Mouse (Mus musculus) kidney, postnatal 0 days (tissue): ENCODE measurements around the gene Hoxb8. TPM values are rescaled to one million over a fixed set of nuclear protein-coding genes. Genes with fewer than 3 reads are reported as not detected.

Source experiments
- ATAC-seq: fragments of 200-750 bp; cut with Nextera tagmentation; replicated peaks from 2 replicates; pipeline ENCODE4 v1.8.0; 2017; ENCODE audit warnings: low read depth, moderate number of reproducible peaks, moderate TSS enrichment, moderate library complexity; ENCODE audit not compliant: low FRiP score
- DNase-seq: peaks from one replicate; pipeline ENCODE4 v3.0.0-alpha.2; 2016; ENCODE audit warnings: low spot score
- H3K27ac ChIP-seq: fragments of 300-500 bp; sonication (generic); 2 replicates; pipeline ENCODE4 v1.5.1; 2014; ENCODE audit warnings: mild to moderate bottlenecking
- H3K27me3 ChIP-seq: fragments of 300-500 bp; sonication (generic); 2 replicates; pipeline ENCODE4 v1.6.1; 2014; ENCODE audit warnings: low read length, mixed read lengths; ENCODE audit not compliant: insufficient read depth
- H3K36me3 ChIP-seq: fragments of 300-500 bp; sonication (generic); 2 replicates; pipeline ENCODE4 v1.6.1; 2014; ENCODE audit warnings: low read length, mixed read lengths; ENCODE audit not compliant: insufficient read depth
- H3K4me1 ChIP-seq: fragments of 300-500 bp; sonication (generic); replicated peaks from 2 replicates; pipeline ENCODE4 v1.6.1; 2014; ENCODE audit warnings: antibody characterized with exemption, low read length, mixed read lengths; ENCODE audit not compliant: insufficient read depth
- H3K4me2 ChIP-seq: fragments of 300-500 bp; sonication (generic); 2 replicates; pipeline ENCODE4 v1.6.1; 2014; ENCODE audit warnings: mild to moderate bottlenecking, low read length, moderate library complexity, mixed read lengths
- H3K4me3 ChIP-seq: fragments of 300-500 bp; sonication (generic); replicated peaks from 2 replicates; pipeline ENCODE4 v1.5.1; 2014; ENCODE audit warnings: low read depth, low read length
- H3K9ac ChIP-seq: fragments of 300-500 bp; sonication (generic); 2 replicates; pipeline ENCODE4 v1.6.1; 2014; ENCODE audit warnings: low read depth, low read length
- H3K9me3 ChIP-seq: fragments of 300-500 bp; sonication (generic); replicated peaks from 2 replicates; pipeline ENCODE4 v1.6.1; 2016; ENCODE audit warnings: low read length, inconsistent platforms, mixed read lengths
- CTCF ChIP-seq: IDR thresholded peaks from 2 replicates; pipeline ENCODE4 v1.5.1; 2016; ENCODE audit warnings: antibody characterized with exemption, low read depth, mild to moderate bottlenecking, moderate library complexity
- WGBS: fragments of 180-500 bp; shearing (Covaris S2); extraction: QIAGEN DNeasy Blood & Tissue Kit; methylation state at CpG from one replicate; pipeline ENCODE4 v1.1.7; 2014; 5-methylcytosine and 5-hydroxymethylcytosine counted together
- polyA plus RNA-seq: library from polyadenylated mRNA; unstranded; fragments of >200 nt; fragmentation: Nextera tagmentation; extraction: Ambion mirVana; gene quantifications from 2 replicates; pipeline ENCODE4 v1.2.1, GENCODE M21; 2015

Gene Hoxb8
- polyA plus RNA-seq, 1 experiment from 2014 or later = 12.2 TPM

- WGBS = 6% methylated on average over 28 of the region's 28 CpGs
- Histone ChIP-seq H3K36me3 (0 out of 2 replicates have a peak, but pooled peaks cover 7% of the 10 kb centered on the region), H3K4me3 (peak within 1 kb of the TSS; percentile 83), H3K4me1 (peaks cover 23% of the 10 kb centered on the region; the same call in 1 of the 2 replicates), H3K27me3 (no peaks in the 10 kb centered on the region), H3K9me3 (no peaks in the 10 kb centered on the region), H3K9ac (peak within 1 kb of the TSS; percentile 98), H3K4me2 (peak within 1 kb of the TSS; percentile 96), H3K27ac (peak within 1 kb of the TSS; percentile 99)
- DNase-seq (no peak), ATAC-seq (peak; percentile 9)
- no peak for TF ChIP-seq CTCF
These were observed 36.1 kb downstream of the Hoxb8 start, which contains the start of gene Hoxb4 for GRCm38 (mm10) chr11:96317608-96318367. Gene Hoxb4 (plus strand): TSS chr11:96318267.

- Histone ChIP-seq H3K4me2 (peak overlapping the region; percentile 96), H3K9ac (peak overlapping the region; percentile 98), H3K36me3 (0 out of 2 replicates have a peak, but pooled peaks cover 7% of the 10 kb centered on the region), H3K27me3 (no peaks in the 10 kb centered on the region), H3K27ac (peak overlapping the region; percentile 99), H3K9me3 (no peaks in the 10 kb centered on the region), H3K4me3 (peak overlapping the region; percentile 83), H3K4me1 (peaks cover 31% of the 10 kb centered on the region)
- DNase-seq (peak; percentile 97), ATAC-seq (peak; percentile 74)
- TF ChIP-seq CTCF = no peak
- under 1% methylated on average over 45 of the region's 45 CpGs for WGBS
These were observed 36.8 kb downstream of the Hoxb8 start for GRCm38 (mm10) chr11:96318368-96319070.

- no peaks in the 10 kb centered on the region for H3K27me3 ChIP-seq
- under 1% methylated on average over 34 of the region's 34 CpGs for WGBS
- peaks cover 37% of the 10 kb centered on the region for H3K4me1 ChIP-seq
- DNase-seq = peak; percentile 98
- peak overlapping the region; percentile 96 for H3K4me2 ChIP-seq
- H3K27ac ChIP-seq = peak overlapping the region; percentile 99
- no peaks in the 10 kb centered on the region for H3K9me3 ChIP-seq
- H3K9ac ChIP-seq = peak overlapping the region; percentile 98
- H3K36me3 ChIP-seq = 0 out of 2 replicates have a peak, but pooled peaks cover 7% of the 10 kb centered on the region
- H3K4me3 ChIP-seq = peak overlapping the region; percentile 83
- no peak for TF ChIP-seq CTCF
- peak; percentile 80 for ATAC-seq
These were observed 37.6 kb downstream of the Hoxb8 start for GRCm38 (mm10) chr11:96319071-96319902.

GRCm38 (mm10) chr11:96319910-96320309 lies 38.2 kb downstream of the Hoxb8 start:
- Histone ChIP-seq H3K36me3 (0 out of 2 replicates have a peak, but pooled peaks cover 7% of the 10 kb centered on the region), H3K9ac (peak overlapping the region; percentile 88), H3K4me3 (peak overlapping the region; percentile 83), H3K27ac (peak overlapping the region; percentile 99), H3K27me3 (no peaks in the 10 kb centered on the region), H3K4me1 (peaks cover 40% of the 10 kb centered on the region), H3K9me3 (no peaks in the 10 kb centered on the region), H3K4me2 (peak overlapping the region; percentile 96)
- peak; percentile 82 for DNase-seq
- under 1% methylated on average over 29 of the region's 29 CpGs for WGBS
- TF ChIP-seq CTCF = no peak
- ATAC-seq = 0 out of 2 replicates have a peak, but pooled peaks have one; percentile 0

- Histone ChIP-seq H3K36me3 (0 out of 2 replicates have a peak, but pooled peaks cover 7% of the 10 kb centered on the region), H3K9me3 (no peaks in the 10 kb centered on the region), H3K4me2 (peak overlapping the region; percentile 96), H3K27me3 (no peaks in the 10 kb centered on the region), H3K4me1 (peaks cover 42% of the 10 kb centered on the region), H3K4me3 (peak overlapping the region; percentile 83), H3K27ac (peak overlapping the region; percentile 99), H3K9ac (peak overlapping the region; percentile 88)
- ATAC-seq (no peak), DNase-seq (no peak)
- 10% methylated on average over 17 of the region's 17 CpGs for WGBS
- TF ChIP-seq CTCF = no peak
These were observed 39.0 kb downstream of the Hoxb8 start for GRCm38 (mm10) chr11:96320688-96321087.
